Mouse (Mus musculus) gastrocnemius, adult 8-10 months (tissue): ENCODE data around the gene Ptpro. TPM values are rescaled to one million over a fixed set of nuclear protein-coding genes. Genes with fewer than 3 reads are reported as not detected.

Experiments used
- DNase-seq, 2 experiments: peaks; one replicate each; pipeline ENCODE4 v3.0.0; 2022; ENCODE audit warnings: low spot score in 2 of 2
- total RNA-seq, 4 experiments: library from RNA; stranded (reverse); gene quantifications; 2 replicates each; pipeline ENCODE4 v1.2.4; 2022

Ptpro gene
- total RNA-seq, 4 experiments from 2014 or later, result 0.29 to 0.86 (median 0.47) TPM

DNA sequence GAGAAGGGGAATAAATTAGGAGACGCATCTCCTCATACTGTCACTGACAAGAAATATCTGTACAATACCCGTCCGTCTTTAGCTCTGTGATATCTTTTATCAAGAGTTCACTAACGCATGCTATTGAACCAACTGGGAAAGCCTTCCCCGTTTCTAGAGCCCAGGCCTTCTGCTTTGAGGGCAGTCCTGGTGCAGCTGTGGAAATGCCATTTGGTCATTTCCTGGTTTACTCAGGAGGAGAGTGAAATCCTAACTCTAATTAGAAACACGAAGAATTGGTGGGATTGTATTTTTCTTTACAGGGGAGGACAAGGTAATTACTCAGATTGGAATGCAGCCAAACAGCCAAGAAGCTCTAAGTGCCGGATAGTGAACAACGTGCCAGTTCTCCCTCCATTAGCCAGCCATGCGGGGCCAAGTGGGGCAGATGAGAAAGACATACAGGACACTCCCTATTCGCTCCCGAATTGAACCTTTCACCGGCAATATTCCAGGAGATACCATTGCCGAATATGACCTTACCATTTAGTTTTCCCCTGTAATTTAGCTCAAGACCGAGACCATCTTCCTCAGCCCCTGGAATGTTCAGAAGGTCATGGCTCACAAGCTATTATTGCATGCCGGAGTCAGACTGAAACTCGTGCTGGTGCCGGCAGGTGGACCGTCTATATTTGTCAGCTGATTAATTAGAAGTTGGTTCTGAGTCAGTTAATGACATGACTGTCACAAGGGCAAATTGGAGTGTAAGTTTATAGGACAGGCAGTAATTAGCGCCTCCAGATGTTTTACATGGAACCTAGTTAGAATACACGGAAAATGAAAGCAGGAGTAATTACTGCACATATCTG, 43.1 kb downstream of the Ptpro start:
- DNase-seq, result no peak

GRCm38 (mm10) chr6:137302561-137302960, 50.4 kb downstream of the Ptpro start:
- DNase-seq, result no peak

DNA sequence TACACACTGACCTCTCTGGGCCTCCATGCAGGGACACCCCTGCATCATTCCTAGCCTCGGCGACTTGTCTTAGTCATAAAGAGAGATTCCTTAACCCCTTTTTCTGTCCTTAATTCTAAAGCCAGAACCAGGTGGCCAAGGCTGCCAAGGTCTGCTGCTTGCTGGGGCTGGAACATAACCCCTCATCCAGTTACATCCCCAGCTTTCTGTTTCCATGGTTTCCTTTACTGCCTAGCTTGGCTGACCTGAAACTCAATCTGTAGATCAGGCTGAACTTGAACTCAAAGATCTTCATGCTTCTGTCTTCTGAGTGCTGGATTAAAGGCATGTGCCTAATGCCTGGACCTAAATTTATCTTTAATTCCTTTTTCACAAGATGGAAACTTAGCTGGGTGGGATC, 51.7 kb downstream of the Ptpro start:
- no peak for DNase-seq

GRCm38 (mm10) chr6:137315265-137315664, 63.1 kb downstream of the Ptpro start:
- no peak for DNase-seq

DNA sequence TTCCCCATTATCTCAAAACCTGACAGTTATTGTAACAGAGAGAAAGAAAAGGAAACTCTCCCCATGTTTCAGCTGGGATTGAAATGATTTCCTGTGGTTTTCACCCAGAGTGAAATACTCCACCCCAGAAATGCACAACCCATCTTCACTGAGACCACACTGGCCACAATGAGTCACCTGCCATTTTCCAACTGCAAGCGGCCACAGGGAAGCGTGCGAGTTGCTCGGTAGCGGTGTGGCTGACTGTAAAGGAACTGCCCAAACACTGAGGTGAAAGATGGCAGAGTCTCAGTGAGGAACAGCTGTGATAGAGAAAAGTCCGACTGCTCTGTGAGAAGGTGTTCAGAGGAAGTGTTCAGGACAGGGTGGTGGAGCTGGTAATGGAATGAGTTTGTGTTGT, 64.2 kb downstream of the Ptpro start:
- no peak for DNase-seq

- no peak for DNase-seq
Observed at GRCm38 (mm10) chr6:137317509-137317908, 65.4 kb downstream of the Ptpro start.

DNA sequence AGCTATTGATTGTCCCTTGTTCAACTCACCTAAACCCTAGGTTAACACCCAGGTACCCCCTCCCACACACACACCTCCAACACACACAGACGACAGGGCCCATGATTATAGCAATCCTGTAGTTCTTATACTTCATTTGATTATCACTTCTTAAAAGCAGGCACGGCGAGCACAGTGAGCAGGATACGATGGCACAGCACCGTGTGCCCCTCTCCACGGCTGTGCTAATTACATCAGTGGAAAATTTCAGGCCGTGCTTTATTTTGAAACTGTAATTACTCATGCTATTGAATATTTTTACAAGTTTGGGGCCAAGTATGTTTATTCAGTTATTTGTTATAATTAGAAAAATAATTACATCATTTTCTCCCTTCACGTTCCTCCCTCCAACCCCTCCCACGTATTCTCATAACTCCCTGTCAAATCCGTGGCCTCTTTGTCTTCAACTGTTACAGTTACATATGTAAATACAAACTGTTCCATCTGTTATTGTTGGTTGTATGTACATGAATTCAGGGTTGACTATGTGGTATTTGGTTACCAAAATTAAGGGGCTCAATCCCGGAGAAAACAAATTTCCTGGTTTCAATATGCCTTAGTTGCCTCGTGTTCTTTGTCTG, 66.2 kb downstream of the Ptpro start:
- DNase-seq, result no peak

- no peak for DNase-seq
Observed at GRCm38 (mm10) chr6:137319658-137320057, 67.5 kb downstream of the Ptpro start.

GRCm38 (mm10) chr6:137327718-137328117, 75.6 kb downstream of the Ptpro start:
- no peak for DNase-seq

- no peak for DNase-seq
Observed at GRCm38 (mm10) chr6:137328228-137328627, 76.1 kb downstream of the Ptpro start.

DNA sequence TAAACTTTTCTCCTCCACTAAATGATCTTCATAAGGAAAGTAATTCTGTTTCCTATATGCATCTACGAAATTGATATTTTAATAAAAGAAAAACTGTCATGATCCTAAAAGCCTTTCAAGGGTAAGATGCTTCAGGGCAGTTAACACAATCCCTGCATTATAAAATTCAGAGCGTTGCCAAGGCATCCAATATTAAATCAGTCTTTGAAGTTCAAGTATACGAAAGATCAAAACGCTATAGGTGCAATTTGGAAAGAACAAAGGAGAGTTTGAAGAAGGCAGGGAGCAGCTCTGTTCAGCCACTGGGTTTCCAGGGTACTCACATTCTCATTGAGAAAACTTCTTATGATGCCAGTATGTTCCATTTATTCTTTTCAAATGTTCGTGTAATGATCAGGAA, 78.7 kb downstream of the Ptpro start:
- no peak for DNase-seq

DNA sequence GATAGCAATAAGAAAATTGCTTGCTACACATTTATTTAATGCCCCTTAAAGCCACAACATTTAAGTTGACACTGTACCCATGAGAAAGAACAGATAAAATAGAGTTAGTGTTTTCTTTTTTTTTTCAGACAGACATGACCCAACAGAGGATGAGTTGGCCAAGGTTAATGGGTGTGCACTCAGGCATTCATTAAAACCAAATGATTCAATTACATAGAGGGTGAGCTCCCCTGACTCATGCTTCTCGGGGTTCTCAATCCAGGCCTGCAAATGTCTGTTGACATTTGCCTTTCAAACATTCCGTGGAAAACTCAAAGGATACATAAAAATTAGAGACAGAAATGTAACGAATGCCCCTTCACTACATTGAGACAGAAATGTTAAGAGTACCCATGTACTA, 79.7 kb downstream of the Ptpro start:
- no peak for DNase-seq

DNA sequence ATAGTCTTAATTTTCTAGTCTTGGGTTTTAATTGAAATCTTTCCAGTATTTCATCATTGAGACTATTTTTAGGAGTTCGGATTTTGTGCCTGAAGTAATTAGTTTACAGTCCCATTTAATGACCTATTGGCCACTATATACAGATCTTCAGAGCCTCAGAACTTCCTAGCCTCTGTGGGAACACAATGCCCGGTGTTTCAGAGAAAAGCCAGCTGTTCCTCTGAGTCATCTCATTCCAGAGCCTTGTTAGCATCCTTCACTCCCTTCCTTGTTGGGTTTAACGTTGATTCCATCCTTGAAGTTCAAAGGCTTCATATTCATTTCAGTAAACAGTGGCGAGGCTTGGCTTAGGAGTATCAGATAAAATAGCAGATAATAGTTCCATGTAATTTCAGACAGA, 87.0 kb downstream of the Ptpro start:
- DNase-seq, result no peak

- DNase-seq, result no peak
Observed at GRCm38 (mm10) chr6:137343688-137344441, 91.7 kb downstream of the Ptpro start.

DNA sequence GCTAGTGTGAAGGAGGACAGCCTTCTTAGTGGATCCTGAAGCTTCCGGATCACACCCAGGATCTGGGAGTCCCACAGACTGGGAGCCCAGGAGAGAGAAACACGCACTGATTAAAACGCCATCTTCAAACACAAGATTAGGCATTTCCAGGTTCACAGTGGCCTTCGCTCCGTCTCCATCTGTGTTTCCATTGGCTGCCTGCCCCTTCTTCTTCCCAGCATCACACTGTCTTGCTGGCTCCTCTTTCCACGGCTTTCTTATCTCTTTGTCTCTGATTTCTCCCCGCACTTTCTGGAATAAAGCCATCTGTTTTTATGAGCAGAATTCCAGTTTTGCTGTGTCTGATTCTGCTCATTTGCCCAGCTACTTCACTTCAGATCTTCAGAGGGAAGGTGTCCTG, 108.0 kb downstream of the Ptpro start:
- DNase-seq, result no peak

GRCm38 (mm10) chr6:137362216-137362615, 110.1 kb downstream of the Ptpro start:
- DNase-seq, result no peak

- DNase-seq, result no peak
Observed at GRCm38 (mm10) chr6:137364681-137365080, 112.6 kb downstream of the Ptpro start.

- DNase-seq, result no peak
Observed at GRCm38 (mm10) chr6:137365637-137366036, 113.5 kb downstream of the Ptpro start.

DNA sequence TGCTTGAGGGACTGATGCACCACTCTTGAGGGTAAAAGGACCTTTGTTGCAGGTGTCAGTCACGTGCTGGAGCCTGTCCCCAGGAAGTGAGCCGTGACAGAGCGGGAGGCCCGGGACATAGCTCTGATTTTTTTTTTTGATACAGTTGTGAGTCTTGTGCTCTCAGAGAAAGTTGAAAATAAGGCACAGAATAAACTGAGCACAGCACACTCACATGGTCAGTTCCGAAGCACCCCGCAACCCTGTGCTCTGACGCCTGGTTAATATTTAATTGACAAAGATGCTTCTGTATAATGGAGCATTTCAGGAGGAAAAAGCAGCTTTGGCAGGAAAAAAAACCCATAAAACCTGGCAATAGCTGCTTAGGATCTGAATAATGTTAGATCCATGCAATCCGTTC, 118.6 kb downstream of the Ptpro start:
- DNase-seq, result no peak

DNA sequence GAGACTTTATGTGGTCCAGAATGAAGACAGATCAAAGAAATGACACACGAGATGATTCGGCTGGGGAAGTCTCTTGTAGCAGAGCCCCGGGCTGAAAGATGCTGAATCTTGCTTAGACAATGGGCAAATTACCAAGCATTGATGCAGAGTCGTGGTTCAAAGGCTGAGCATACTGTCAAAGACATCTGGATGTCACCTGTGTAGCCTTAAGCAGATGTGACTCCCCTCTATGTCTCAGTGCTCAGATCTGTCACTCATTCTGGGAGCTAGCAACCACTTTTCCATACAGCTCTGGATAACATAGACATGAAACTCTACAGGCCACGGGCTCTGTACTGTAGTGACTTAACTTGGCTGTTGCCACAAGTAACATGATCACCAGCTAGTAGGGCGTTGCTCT, 119.3 kb downstream of the Ptpro start:
- DNase-seq, result no peak

- DNase-seq, result no peak
Observed at GRCm38 (mm10) chr6:137373920-137374319, 121.8 kb downstream of the Ptpro start.

DNA sequence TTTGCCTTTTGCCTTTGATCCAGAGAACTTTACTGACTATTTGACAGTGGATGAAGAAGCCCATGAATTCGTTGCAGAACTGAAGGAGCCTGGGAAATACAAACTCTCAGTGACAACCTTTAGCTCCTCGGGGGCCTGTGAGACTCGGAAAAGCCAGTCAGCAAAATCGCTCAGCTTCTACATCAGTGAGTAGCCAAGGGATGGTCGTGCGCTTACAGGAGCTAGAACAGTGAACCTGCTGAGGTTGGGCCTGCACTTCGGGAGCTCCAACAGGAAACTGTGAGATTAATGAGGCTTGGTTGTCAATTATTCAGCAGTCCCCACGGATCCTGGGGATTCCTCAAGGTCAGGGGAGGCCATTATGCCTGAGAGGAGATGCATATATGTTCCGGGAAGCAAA, 130.4 kb downstream of the Ptpro start:
- DNase-seq, result no peak
